Mouse (Mus musculus) heart, postnatal 0 days (tissue): ENCODE measurements around the gene Acot12.

Experiments used
- CTCF ChIP-seq: IDR thresholded peaks from 2 replicates; pipeline ENCODE4 v1.5.1; 2016; ENCODE audit warnings: antibody characterized with exemption, control low read depth, low read depth
- EP300 ChIP-seq: IDR thresholded peaks from 2 replicates; pipeline ENCODE4 v1.6.1; 2016; ENCODE audit warnings: antibody characterized with exemption, low read depth

GRCm38 (mm10) chr13:91795593-91795992 is 54.3 kb downstream of the Acot12 start:
- TF ChIP-seq CTCF (no peak), EP300 (no peak)
